9 mouse cellular contexts compared by ENCODE assay signal in genomic region chr2:84840016-84840747, GRCm38 (mm10). TPM values are rescaled to one million over a fixed set of nuclear protein-coding genes. Genes with fewer than 3 reads are reported as not detected.
DNase-seq lines count a peak whose midpoint lies in the region; ATAC-seq and TF ChIP-seq lines count a peak whose summit lies in the region.
"Had no signal": no experiment of that assay in that cellular context is flagged by ENCODE, and none has a peak within 500 bp of the region (broad histone marks: within the 10 kb centered on the region; RNA-seq: fewer than 3 reads in every experiment).

No protein-coding gene starts in this region.

- H3K9me3 ChIP-seq in E14TG2a.4 (ENCODE audit: low read length), result no peaks in the 10 kb centered on the region
- no peaks in the 10 kb centered on the region for H3K9me3 ChIP-seq in hindbrain, embryonic 14.5 days (ENCODE audit: control insufficient read depth, low read length)
- H3K9me3 ChIP-seq in midbrain, postnatal 0 days (ENCODE audit: low read length), result no peaks in the 10 kb centered on the region

- intact Hi-C loops in gastrocnemius, adult 2 months (cut with DNase I), result no loop called here

- H3K79me2 ChIP-seq in liver, adult 2 months (ENCODE audit: control insufficient read depth, insufficient read depth, low read length), result 0 out of 2 replicates have a peak, but pooled peaks cover 4% of the 10 kb centered on the region

- H3K27ac ChIP-seq in gastrocnemius, adult 2 months, result peak overlapping the region; percentile 95
- no peak overlapping the region for H3K27ac ChIP-seq in hindbrain, embryonic 14.5 days
- no peak overlapping the region for H3K27ac ChIP-seq in liver, adult 2 months (replicated peaks; ENCODE audit: insufficient read depth, low read depth, low read length)
- no peak overlapping the region for H3K27ac ChIP-seq in midbrain, postnatal 0 days (ENCODE audit: low read depth, low read length)

- peaks cover 56% of the 10 kb centered on the region for H3K4me1 ChIP-seq in E14TG2a.4 (replicated peaks; ENCODE audit: low read depth, low read length)
- H3K4me1 ChIP-seq in hindbrain, embryonic 14.5 days (replicated peaks; ENCODE audit: control insufficient read depth, insufficient read depth, low read length), result peaks cover 8% of the 10 kb centered on the region; the same call in 1 of the 2 replicates
- H3K4me1 ChIP-seq in liver, adult 2 months (ENCODE audit: control insufficient read depth, insufficient read depth, low read length), result 0 out of 2 replicates have a peak, but pooled peaks cover 5% of the 10 kb centered on the region
- H3K4me1 ChIP-seq in midbrain, postnatal 0 days (ENCODE audit: insufficient read depth, low read length), result peaks cover 11% of the 10 kb centered on the region

- peak; percentile 84 for DNase-seq in brain, embryonic 14.5 days (ENCODE audit: low read depth)
- DNase-seq in gastrocnemius, adult 2 months, result peak; percentile 86
- DNase-seq in hindbrain, embryonic 14.5 days (ENCODE audit: low spot score), result peak; percentile 56
- peak; percentile 39 for DNase-seq in liver, adult 2 months (ENCODE audit: extremely low read depth, low read depth, low spot score)
- peak; percentile 51 for DNase-seq in midbrain, postnatal 0 days (ENCODE audit: low spot score)
- peak; percentile 78 for DNase-seq in testis, postnatal 10 days (ENCODE audit: low spot score)
- DNase-seq in cerebellum, adult 9-10 months, result no peak

- peak overlapping the region; percentile 93 for H3K4me2 ChIP-seq in hindbrain, embryonic 14.5 days (replicated peaks)
- peak overlapping the region; percentile 99 for H3K4me2 ChIP-seq in midbrain, postnatal 0 days (ENCODE audit: low read depth, low read length, poor library complexity, severe bottlenecking)

- peak; percentile 80 for ATAC-seq in hindbrain, embryonic 14.5 days (ENCODE audit: low FRiP score)
- peak; percentile 71 for ATAC-seq in midbrain, postnatal 0 days (ENCODE audit: low FRiP score)

- no peak for TF ChIP-seq POLR2A in brain, embryonic 14.5 days (IDR thresholded peaks at IDR 0.05; ENCODE audit: borderline replicate concordance, extremely low read depth, insufficient read depth, insufficient read length, poor library complexity, severe bottlenecking)
- no peak for TF ChIP-seq POLR2A in liver, adult 2 months (IDR thresholded peaks at IDR 0.05; ENCODE audit: extremely low read depth, insufficient read depth, low read length)

- peak overlapping the region; percentile 41 for H3K9ac ChIP-seq in hindbrain, embryonic 14.5 days
- H3K9ac ChIP-seq in liver, adult 2 months (ENCODE audit: low read depth, low read length), result peak overlapping the region; percentile 83
- peak overlapping the region; percentile 33 for H3K9ac ChIP-seq in midbrain, postnatal 0 days (replicated peaks; ENCODE audit: low read length, poor library complexity, severe bottlenecking)

- H3K4me3 ChIP-seq in E14TG2a.4 (replicated peaks; ENCODE audit: low read length), result peak overlapping the region; percentile 85
- H3K4me3 ChIP-seq in gastrocnemius, adult 2 months, result peak overlapping the region; percentile 93
- peak overlapping the region; percentile 44 for H3K4me3 ChIP-seq in hindbrain, embryonic 14.5 days (replicated peaks; ENCODE audit: low read length)
- H3K4me3 ChIP-seq in liver, adult 2 months (ENCODE audit: insufficient read depth, low read depth, low read length), result peak overlapping the region; percentile 68
- peak overlapping the region; percentile 51 for H3K4me3 ChIP-seq in midbrain, postnatal 0 days (ENCODE audit: low read depth, low read length)

- H3K36me3 ChIP-seq in E14TG2a.4 (ENCODE audit: insufficient read depth, low read length), result peaks cover 37% of the 10 kb centered on the region
- H3K36me3 ChIP-seq in hindbrain, embryonic 14.5 days (replicated peaks; ENCODE audit: control insufficient read depth, insufficient read depth), result no peaks in the 10 kb centered on the region
- H3K36me3 ChIP-seq in liver, adult 2 months (ENCODE audit: control insufficient read depth, insufficient read depth, low read length), result no peaks in the 10 kb centered on the region
- no peaks in the 10 kb centered on the region for H3K36me3 ChIP-seq in midbrain, postnatal 0 days (ENCODE audit: insufficient read depth, low read length)

- WGBS in hindbrain, embryonic 14.5 days, result under 1% methylated on average over 54 of the region's 54 CpGs
- under 1% methylated on average over 54 of the region's 54 CpGs for whole genome bisulfite sequencing in liver, adult 2 months
- WGBS in midbrain, postnatal 0 days, result under 1% methylated on average over 54 of the region's 54 CpGs

- H3K27me3 ChIP-seq in E14TG2a.4 (ENCODE audit: insufficient read depth, low read length), result peaks cover 48% of the 10 kb centered on the region
- H3K27me3 ChIP-seq in hindbrain, embryonic 14.5 days (ENCODE audit: control insufficient read depth, insufficient read depth, low read length), result peaks cover 46% of the 10 kb centered on the region
- no peaks in the 10 kb centered on the region for H3K27me3 ChIP-seq in liver, adult 2 months (ENCODE audit: control insufficient read depth, insufficient read depth, low read length)
- peaks cover 38% of the 10 kb centered on the region for H3K27me3 ChIP-seq in midbrain, postnatal 0 days (ENCODE audit: insufficient read depth, low read length)

- TF ChIP-seq CTCF in E14TG2a.4 (conservative IDR thresholded peaks at IDR 0.05; ENCODE audit: low read length), result no peak
- no peak for TF ChIP-seq CTCF in brain, embryonic 14.5 days (IDR thresholded peaks at IDR 0.05; ENCODE audit: borderline replicate concordance, extremely low read depth, insufficient read depth, insufficient read length)
- peak; percentile 5; the same call in 1 of the 2 replicates for TF ChIP-seq CTCF in gastrocnemius, adult 2 months (IDR thresholded peaks at IDR 0.05)
- no peak for TF ChIP-seq CTCF in liver, adult 2 months (IDR thresholded peaks at IDR 0.05; ENCODE audit: low read depth, low read length)
- TF ChIP-seq CTCF in midbrain, postnatal 0 days (IDR thresholded peaks at IDR 0.05), result no peak

RNA-seq across cellular contexts. Expression of gene Slc43a1, which starts 1.5 kb away (rescaled TPM):
- polyA plus RNA-seq in brain, embryonic 14.5 days (2012; rRNA removed), result 3.4 and 5.9 TPM in 2 replicates
- total RNA-seq in gastrocnemius, adult 2 months (2021), result 10 to 100 TPM in 1 of 2 experiments, 1 to 10 TPM in 1; 6.3 to 11.6 TPM
- 1.5 and 1.6 TPM in 2 replicates for polyA plus RNA-seq in hindbrain, embryonic 14.5 days (2014; fragmentation: Nextera tagmentation; extraction: Ambion mirVana)
- 7.2 and 10.0 TPM in 2 replicates for total RNA-seq in liver, adult 2 months (2014; rRNA removed)
- 8.9 and 12.1 TPM in 2 replicates for polyA plus RNA-seq in liver, adult 2 months (2012; rRNA removed)
- total RNA-seq in midbrain, postnatal 0 days (2014; rRNA removed), result 0.99 and 1.8 TPM in 2 replicates
- polyA plus RNA-seq in midbrain, postnatal 0 days (2015; fragmentation: Nextera tagmentation; extraction: Ambion mirVana), result 0.34 and 0.46 TPM in 2 replicates

RNA-seq across cellular contexts. Expression of gene Timm10, which starts 13.4 kb away (rescaled TPM):
- 62.7 and 80.6 TPM in 2 replicates for polyA plus RNA-seq in brain, embryonic 14.5 days (2012; rRNA removed)
- 10 to 100 TPM; 42.0 to 57.7 TPM for total RNA-seq in gastrocnemius, adult 2 months (2021)
- polyA plus RNA-seq in hindbrain, embryonic 14.5 days (2014; fragmentation: Nextera tagmentation; extraction: Ambion mirVana), result 75.8 and 83.3 TPM in 2 replicates
- 36.1 and 36.4 TPM in 2 replicates for total RNA-seq in liver, adult 2 months (2014; rRNA removed)
- polyA plus RNA-seq in liver, adult 2 months (2012; rRNA removed), result 45.8 and 52.2 TPM in 2 replicates
- total RNA-seq in midbrain, postnatal 0 days (2014; rRNA removed), result 43.6 and 62.5 TPM in 2 replicates
- 85.0 and 99.0 TPM in 2 replicates for polyA plus RNA-seq in midbrain, postnatal 0 days (2015; fragmentation: Nextera tagmentation; extraction: Ambion mirVana)

RNA-seq across cellular contexts. Expression of gene Smtnl1, which starts 17.7 kb away (rescaled TPM):
- not detected in 2 replicates for polyA plus RNA-seq in brain, embryonic 14.5 days (2012; rRNA removed)
- total RNA-seq in gastrocnemius, adult 2 months (2021), result 100 to 1,000 TPM in 1 of 2 experiments, 10 to 100 TPM in 1; 53.0 to 125 TPM
- polyA plus RNA-seq in hindbrain, embryonic 14.5 days (2014; fragmentation: Nextera tagmentation; extraction: Ambion mirVana), result not detected in 2 replicates
- total RNA-seq in liver, adult 2 months (2014; rRNA removed), result 0.18 TPM in 1 of 2 replicates, not detected in the other
- not detected in 2 replicates for polyA plus RNA-seq in liver, adult 2 months (2012; rRNA removed)
- not detected in 2 replicates for total RNA-seq in midbrain, postnatal 0 days (2014; rRNA removed)
- polyA plus RNA-seq in midbrain, postnatal 0 days (2015; fragmentation: Nextera tagmentation; extraction: Ambion mirVana), result not detected in 2 replicates
- polyA plus RNA-seq: large intestine, adult 2 months had no signal

RNA-seq across cellular contexts. Expression of gene Ube2l6, which starts 41.6 kb away (rescaled TPM):
- 12.2 and 13.8 TPM in 2 replicates for polyA plus RNA-seq in brain, embryonic 14.5 days (2012; rRNA removed)
- total RNA-seq in gastrocnemius, adult 2 months (2021), result 1 to 10 TPM; 2.0 to 3.8 TPM
- 18.6 and 24.0 TPM in 2 replicates for polyA plus RNA-seq in hindbrain, embryonic 14.5 days (2014; fragmentation: Nextera tagmentation; extraction: Ambion mirVana)
- 42.4 and 44.3 TPM in 2 replicates for total RNA-seq in liver, adult 2 months (2014; rRNA removed)
- 99.8 and 106 TPM in 2 replicates for polyA plus RNA-seq in liver, adult 2 months (2012; rRNA removed)
- total RNA-seq in midbrain, postnatal 0 days (2014; rRNA removed), result 14.0 and 16.5 TPM in 2 replicates
- 14.2 and 15.1 TPM in 2 replicates for polyA plus RNA-seq in midbrain, postnatal 0 days (2015; fragmentation: Nextera tagmentation; extraction: Ambion mirVana)

RNA-seq across cellular contexts. Expression of gene Rtn4rl2, which starts 46.3 kb away (rescaled TPM):
- 18.3 and 32.2 TPM in 2 replicates for polyA plus RNA-seq in brain, embryonic 14.5 days (2012; rRNA removed)
- total RNA-seq in gastrocnemius, adult 2 months (2021), result under 1 TPM; 0.28 to 0.41 TPM
- polyA plus RNA-seq in hindbrain, embryonic 14.5 days (2014; fragmentation: Nextera tagmentation; extraction: Ambion mirVana), result 3.8 and 4.5 TPM in 2 replicates
- total RNA-seq in liver, adult 2 months (2014; rRNA removed), result 0.13 TPM in 1 of 2 replicates, not detected in the other
- 0.29 and 0.50 TPM in 2 replicates for polyA plus RNA-seq in liver, adult 2 months (2012; rRNA removed)
- 7.7 and 11.4 TPM in 2 replicates for total RNA-seq in midbrain, postnatal 0 days (2014; rRNA removed)
- 6.3 and 6.5 TPM in 2 replicates for polyA plus RNA-seq in midbrain, postnatal 0 days (2015; fragmentation: Nextera tagmentation; extraction: Ambion mirVana)

Comparison
In these comparisons a context has a peak if more than half of its experiments do, and no peak if none do; other contexts are left out.
1. H3K9ac ChIP-seq: peak in every context shown above with its lines; median percentile 83 in liver, adult 2 months; 41 in hindbrain, embryonic 14.5 days; 33 in midbrain, postnatal 0 days.